Mouse (Mus musculus) MEL (cell line): ENCODE results near the gene Cyp26a1. TPM values are rescaled to one million over a fixed set of nuclear protein-coding genes. Genes with fewer than 3 reads are reported as not detected.

Experiments
- DNase-seq: peaks from one replicate; pipeline ENCODE4 v3.0.0; 2011; ENCODE audit warnings: low read depth, low spot score
- H3K27ac ChIP-seq: 2 replicates; pipeline ENCODE4 v1.5.1; 2012; ENCODE audit warnings: low read depth, mild to moderate bottlenecking, control low read depth, low read length, moderate library complexity; ENCODE audit not compliant: control insufficient read depth
- H3K27me3 ChIP-seq, 2 experiments: fragments of 150-350 bp in 1 of 2; sonication (generic) in 1 of 2; 2 replicates each; pipeline ENCODE4 v1.6.1; 2012; ENCODE audit warnings: low read length in 2 of 2, mild to moderate bottlenecking in 2 of 2, improper control_type of control experiment in 1 of 2, moderate library complexity in 1 of 2; ENCODE audit not compliant: insufficient read depth in 2 of 2, control insufficient read depth in 1 of 2
- H3K36me3 ChIP-seq, 2 experiments: 2 replicates each; pipeline ENCODE4 v1.6.1; 2012 to 2014; ENCODE audit warnings: low read length in 2 of 2, improper control_type of control experiment in 1 of 2, inconsistent platforms in 1 of 2, mild to moderate bottlenecking in 1 of 2; ENCODE audit not compliant: insufficient read depth in 2 of 2, control insufficient read depth in 1 of 2
- H3K4me1 ChIP-seq, 2 experiments: fragments of 150-350 bp in 1 of 2; sonication (generic) in 1 of 2; 2 replicates each; pipeline ENCODE4 v1.6.1; 2012; ENCODE audit warnings: low read length in 2 of 2, improper control_type of control experiment in 1 of 2, mild to moderate bottlenecking in 1 of 2; ENCODE audit not compliant: insufficient read depth in 2 of 2, control insufficient read depth in 1 of 2
- H3K4me3 ChIP-seq, 2 experiments: fragments of 150-350 bp in 1 of 2; sonication (generic) in 1 of 2; 2 replicates each; pipeline ENCODE4 v1.5.1; 2012; ENCODE audit warnings: low read depth in 2 of 2, low read length in 2 of 2, mild to moderate bottlenecking in 2 of 2, moderate library complexity in 2 of 2, control low read depth in 1 of 2, improper control_type of control experiment in 1 of 2; ENCODE audit not compliant: control insufficient read depth in 1 of 2, insufficient read depth in 1 of 2
- H3K79me2 ChIP-seq: 2 replicates; pipeline ENCODE4 v1.6.1; 2012; ENCODE audit warnings: mild to moderate bottlenecking, low read length, moderate library complexity; ENCODE audit not compliant: control insufficient read depth, poor library complexity, insufficient read depth
- H3K9ac ChIP-seq: 2 replicates; pipeline ENCODE4 v1.6.1; 2012; ENCODE audit warnings: low read depth, mild to moderate bottlenecking, control low read depth, low read length, moderate library complexity; ENCODE audit not compliant: control insufficient read depth, poor library complexity, severe bottlenecking
- H3K9me3 ChIP-seq: fragments of 150-350 bp; sonication (generic); replicated peaks from 2 replicates; pipeline ENCODE4 v1.6.1; 2012; ENCODE audit warnings: mild to moderate bottlenecking, low read length, improper control_type of control experiment, moderate library complexity; ENCODE audit not compliant: insufficient read depth
- BHLHE40 ChIP-seq: IDR thresholded peaks from 2 replicates; pipeline ENCODE4 v1.6.1; 2012; ENCODE audit warnings: low read depth, mild to moderate bottlenecking, inconsistent platforms, low read length, improper control_type of control experiment, borderline replicate concordance
- CHD1 ChIP-seq: IDR thresholded peaks from 2 replicates; pipeline ENCODE4 v1.6.1; 2012; ENCODE audit warnings: low read depth, mild to moderate bottlenecking, inconsistent platforms, low read length, improper control_type of control experiment
- EP300 ChIP-seq, 2 experiments: IDR thresholded peaks; 2 replicates each; pipeline ENCODE4 v1.6.1; 2011; ENCODE audit warnings: improper control_type of control experiment in 2 of 2, low read length in 2 of 2, low read depth in 1 of 2, mild to moderate bottlenecking in 1 of 2
- GATA1 ChIP-seq: IDR thresholded peaks from 2 replicates; pipeline ENCODE4 v1.6.1; 2011; ENCODE audit warnings: low read depth, low read length, improper control_type of control experiment
- JUND ChIP-seq: IDR thresholded peaks from 2 replicates; pipeline ENCODE4 v1.6.1; 2011; ENCODE audit warnings: low read depth, mild to moderate bottlenecking, improper control_type of control experiment, low read length
- MAZ ChIP-seq: IDR thresholded peaks from 2 replicates; pipeline ENCODE4 v1.6.1; 2012; ENCODE audit warnings: low read depth, mild to moderate bottlenecking, inconsistent platforms, low read length, improper control_type of control experiment
- MXI1 ChIP-seq: IDR thresholded peaks from 2 replicates; pipeline ENCODE4 v1.6.1; 2011; ENCODE audit warnings: mild to moderate bottlenecking, low read depth, low read length, improper control_type of control experiment
- MYB ChIP-seq: IDR thresholded peaks from 2 replicates; pipeline ENCODE4 v1.6.1; 2011; ENCODE audit warnings: mild to moderate bottlenecking, low read depth, low read length, improper control_type of control experiment
- NELFE ChIP-seq: IDR thresholded peaks from 2 replicates; pipeline ENCODE4 v1.6.1; 2011; ENCODE audit warnings: low read depth, low read length, improper control_type of control experiment
- NRF1 ChIP-seq: IDR thresholded peaks from 2 replicates; pipeline ENCODE4 v1.6.1; 2014; ENCODE audit warnings: low read depth, mild to moderate bottlenecking, inconsistent platforms, low read length, improper control_type of control experiment, moderate library complexity; ENCODE audit not compliant: poor library complexity, insufficient read depth, severe bottlenecking
- POLR2A ChIP-seq, 2 experiments: IDR thresholded peaks; 2 replicates each; pipeline ENCODE4 v1.6.1; 2011 to 2012; ENCODE audit warnings: low read length in 2 of 2, mild to moderate bottlenecking in 2 of 2, control low read depth in 1 of 2, improper control_type of control experiment in 1 of 2, low read depth in 1 of 2, moderate library complexity in 1 of 2; ENCODE audit not compliant: control insufficient read depth in 1 of 2, insufficient read depth in 1 of 2, poor library complexity in 1 of 2
- POLR2AphosphoS5 ChIP-seq: IDR thresholded peaks from 2 replicates; pipeline ENCODE4 v1.6.1; 2012; ENCODE audit warnings: low read depth, borderline replicate concordance, mild to moderate bottlenecking, inconsistent platforms, low read length, moderate library complexity, mixed read lengths
- SMC3 ChIP-seq: IDR thresholded peaks from 2 replicates; pipeline ENCODE4 v1.6.1; 2011; ENCODE audit warnings: low read depth, low read length, improper control_type of control experiment
- TAL1 ChIP-seq: IDR thresholded peaks from 2 replicates; pipeline ENCODE4 v1.6.1; 2012; ENCODE audit warnings: mild to moderate bottlenecking, inconsistent platforms, low read length, moderate library complexity, mixed read lengths
- TCF12 ChIP-seq: IDR thresholded peaks from 2 replicates; pipeline ENCODE4 v1.6.1; 2014; ENCODE audit warnings: low read depth, mild to moderate bottlenecking, inconsistent platforms, low read length, improper control_type of control experiment, moderate library complexity
- UBTF ChIP-seq: IDR thresholded peaks from 2 replicates; pipeline ENCODE4 v1.6.1; 2012; ENCODE audit warnings: low read depth, mild to moderate bottlenecking, inconsistent platforms, low read length, improper control_type of control experiment, moderate library complexity, borderline replicate concordance; ENCODE audit not compliant: insufficient read depth
- ZC3H11A ChIP-seq: IDR thresholded peaks from 2 replicates; pipeline ENCODE4 v1.6.1; 2012; ENCODE audit warnings: low read depth, mild to moderate bottlenecking, inconsistent platforms, low read length, improper control_type of control experiment
- polyA plus RNA-seq, 2 experiments: library from polyadenylated mRNA; stranded (reverse) in 1 of 2; unstranded in 1 of 2; fragments of >175 nt in 1 of 2; fragments of >200 nt in 1 of 2; gene quantifications; 2 replicates each; pipeline versions ENCODE4 v1.2.1 to v1.2.4; 2012; ENCODE audit warnings: low replicate concordance in 2 of 2, low read depth in 1 of 2; ENCODE audit not compliant: insufficient read length in 2 of 2, insufficient read depth in 1 of 2, missing spikeins in 1 of 2
- total RNA-seq: library from RNA; depleted of rRNA; stranded (reverse); fragments of 300-350 nt; gene quantifications from 2 replicates; pipeline ENCODE4 v1.2.3, GENCODE M21; 2012

Cyp26a1 gene
- total and polyA plus RNA-seq, 3 experiments = not detected

GRCm38 (mm10) chr19:37686347-37686746, 11.3 kb upstream of the Cyp26a1 start:
- peaks cover 0 to 4% of the 10 kb centered on the region in 2 experiments; a peak in 2 of 4 replicates for H3K36me3 ChIP-seq
- no peaks in the 10 kb centered on the region for H3K9me3 ChIP-seq
- no peaks in the 10 kb centered on the region for H3K27me3 ChIP-seq
- H3K4me3 ChIP-seq = no peak overlapping the region
- no peak for TF ChIP-seq POLR2AphosphoS5
- no peak for TF ChIP-seq MAZ
- TF ChIP-seq POLR2A (IDR thresholded peaks at IDR 0.05; ENCODE audit: control insufficient read depth in 1 of 2, insufficient read depth in 1 of 2, low read depth in 1 of 2, low read length in 2 of 2, poor library complexity in 1 of 2) = no peak
- TF ChIP-seq JUND = no peak
- TF ChIP-seq TAL1 = no peak
- TF ChIP-seq CHD1 = no peak
- TF ChIP-seq MXI1 = no peak
- TF ChIP-seq EP300 (IDR thresholded peaks at IDR 0.05; ENCODE audit: low read depth in 1 of 2, low read length in 2 of 2) = no peak
- TF ChIP-seq NRF1 = no peak
- TF ChIP-seq NELFE = no peak
- no peak for TF ChIP-seq ZC3H11A
- TF ChIP-seq SMC3 = no peak
- no peak for TF ChIP-seq TCF12
- no peak for TF ChIP-seq UBTF
- no peaks in the 10 kb centered on the region for H3K79me2 ChIP-seq
- no peak overlapping the region for H3K9ac ChIP-seq
- no peak for DNase-seq
- H3K4me1 ChIP-seq = no peaks in the 10 kb centered on the region
- H3K27ac ChIP-seq = no peak overlapping the region

GRCm38 (mm10) chr19:37686941-37687850, 10.4 kb upstream of the Cyp26a1 start:
- TF ChIP-seq TAL1 (no peak), MYB (no peak), POLR2A (IDR thresholded peaks at IDR 0.05; ENCODE audit: control insufficient read depth in 1 of 2, insufficient read depth in 1 of 2, low read depth in 1 of 2, low read length in 2 of 2, poor library complexity in 1 of 2) (no peak), GATA1 (no peak), BHLHE40 (no peak)
- no peak overlapping the region for H3K27ac ChIP-seq
- no peak overlapping the region for H3K4me3 ChIP-seq
- H3K27me3 ChIP-seq = no peaks in the 10 kb centered on the region
- no peaks in the 10 kb centered on the region for H3K4me1 ChIP-seq
- no peaks in the 10 kb centered on the region for H3K9me3 ChIP-seq
- no peak overlapping the region for H3K9ac ChIP-seq
- DNase-seq = no peak
- peaks cover 0 to 4% of the 10 kb centered on the region in 2 experiments; a peak in 2 of 4 replicates for H3K36me3 ChIP-seq
- no peaks in the 10 kb centered on the region for H3K79me2 ChIP-seq
